Mouse (Mus musculus) MEL (cell line): ENCODE measurements around the gene Cdc42.

Experiments used
- CHD2 ChIP-seq: IDR thresholded peaks from 2 replicates; pipeline ENCODE4 v1.6.1; 2011; ENCODE audit warnings: low read length, improper control_type of control experiment
- CTCF ChIP-seq, 3 experiments: IDR thresholded peaks in 2 of 3; conservative IDR thresholded peaks in 1 of 3; 2 replicates each; pipeline ENCODE4 v1.5.1; 2011 to 2012; ENCODE audit warnings: low read length in 3 of 3, low read depth in 2 of 3, mild to moderate bottlenecking in 2 of 3, improper control_type of control experiment in 1 of 3, inconsistent platforms in 1 of 3, mixed read lengths in 1 of 3, moderate library complexity in 1 of 3; ENCODE audit not compliant: control insufficient read depth in 1 of 3, insufficient read depth in 1 of 3, poor library complexity in 1 of 3, severe bottlenecking in 1 of 3
- E2F4 ChIP-seq: IDR thresholded peaks from 2 replicates; pipeline ENCODE4 v1.6.1; 2011; ENCODE audit warnings: low read depth, low read length, improper control_type of control experiment, borderline replicate concordance
- NRF1 ChIP-seq: IDR thresholded peaks from 2 replicates; pipeline ENCODE4 v1.6.1; 2014; ENCODE audit warnings: low read depth, mild to moderate bottlenecking, inconsistent platforms, low read length, improper control_type of control experiment, moderate library complexity; ENCODE audit not compliant: poor library complexity, insufficient read depth, severe bottlenecking
- POLR2A ChIP-seq, 2 experiments: IDR thresholded peaks; 2 replicates each; pipeline ENCODE4 v1.6.1; 2011 to 2012; ENCODE audit warnings: low read length in 2 of 2, mild to moderate bottlenecking in 2 of 2, control low read depth in 1 of 2, improper control_type of control experiment in 1 of 2, low read depth in 1 of 2, moderate library complexity in 1 of 2; ENCODE audit not compliant: control insufficient read depth in 1 of 2, insufficient read depth in 1 of 2, poor library complexity in 1 of 2
- USF1 ChIP-seq: IDR thresholded peaks from 2 replicates; pipeline ENCODE4 v1.6.1; 2014; ENCODE audit warnings: low read depth, mild to moderate bottlenecking, inconsistent platforms, low read length, improper control_type of control experiment, moderate library complexity

- TF ChIP-seq NRF1 (no peak), CTCF (IDR thresholded peaks at IDR 0.05 in 2 of 3, conservative IDR thresholded peaks at IDR 0.05 in 1 of 3; ENCODE audit: control insufficient read depth in 1 of 3, insufficient read depth in 1 of 3, low read depth in 2 of 3, low read length in 3 of 3, poor library complexity in 1 of 3, severe bottlenecking in 1 of 3) (peak; percentile 2 to 26 (median 15); a peak in 2 of 6 replicates), USF1 (no peak), POLR2A (IDR thresholded peaks at IDR 0.05; ENCODE audit: control insufficient read depth in 1 of 2, insufficient read depth in 1 of 2, low read depth in 1 of 2, low read length in 2 of 2, poor library complexity in 1 of 2) (no peak), E2F4 (no peak), CHD2 (no peak)
Observed at GRCm38 (mm10) chr4:137365356-137366062, 8.0 kb upstream of the Cdc42 start.
